Mouse (Mus musculus) embryo, embryonic 10.5 days (tissue): ENCODE results near the gene P4htm.

Experiments used
- DNase-seq: peaks from one replicate; pipeline ENCODE4 v3.0.0-alpha.2; 2015; ENCODE audit warnings: low spot score

The P4htm gene

DNA sequence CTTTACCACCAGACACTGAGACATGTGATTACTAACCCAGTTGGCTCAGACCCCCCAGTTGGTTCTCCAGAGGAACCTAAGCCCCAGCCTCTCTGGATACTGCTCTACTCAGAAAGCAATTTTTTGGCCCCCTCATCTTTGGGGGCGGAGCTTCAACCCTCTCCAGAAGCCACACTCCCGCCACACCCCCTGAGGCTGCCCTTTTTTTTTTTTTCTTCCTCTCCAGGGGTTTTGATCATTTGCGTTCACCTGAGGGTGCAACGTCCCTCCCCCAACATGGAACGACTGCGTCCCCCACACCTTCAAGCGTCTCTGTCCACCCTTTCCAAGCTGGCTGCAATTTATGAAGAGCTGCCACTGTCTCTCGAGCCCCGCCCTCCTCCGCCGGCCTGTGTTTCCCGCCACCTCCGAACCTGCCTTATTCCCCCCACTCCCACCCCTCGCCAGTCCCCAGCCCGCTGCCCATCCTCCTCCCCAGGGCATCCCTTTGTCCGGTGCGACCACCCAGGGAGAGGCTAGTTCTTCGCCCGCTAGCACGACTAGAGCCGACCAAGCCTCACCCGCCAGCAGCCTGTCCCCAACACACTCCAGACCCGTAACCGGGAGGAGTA lies 19.4 kb downstream of the P4htm start:
- DNase-seq: peak; percentile 72

DNA sequence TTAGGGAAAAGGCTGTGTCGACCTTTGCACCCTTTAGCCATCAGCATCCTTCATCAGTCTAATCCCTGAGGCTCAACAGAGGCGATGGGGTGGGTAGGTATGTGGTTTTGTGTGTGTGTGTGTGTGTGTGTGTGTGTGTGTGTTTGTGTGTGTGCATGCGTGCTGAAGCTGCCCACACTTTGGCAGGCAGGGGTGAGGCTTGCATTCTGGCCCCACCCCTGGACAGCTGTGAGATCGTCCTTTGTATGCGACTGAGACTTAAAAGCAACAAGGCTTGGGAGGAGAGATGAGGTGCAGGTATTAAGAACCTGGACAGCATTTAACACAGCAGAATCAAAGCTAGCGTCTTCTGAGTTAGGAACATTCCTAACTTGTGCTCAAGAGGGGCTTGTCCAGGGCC lies 20.4 kb downstream of the P4htm start:
- DNase-seq: no peak

DNA sequence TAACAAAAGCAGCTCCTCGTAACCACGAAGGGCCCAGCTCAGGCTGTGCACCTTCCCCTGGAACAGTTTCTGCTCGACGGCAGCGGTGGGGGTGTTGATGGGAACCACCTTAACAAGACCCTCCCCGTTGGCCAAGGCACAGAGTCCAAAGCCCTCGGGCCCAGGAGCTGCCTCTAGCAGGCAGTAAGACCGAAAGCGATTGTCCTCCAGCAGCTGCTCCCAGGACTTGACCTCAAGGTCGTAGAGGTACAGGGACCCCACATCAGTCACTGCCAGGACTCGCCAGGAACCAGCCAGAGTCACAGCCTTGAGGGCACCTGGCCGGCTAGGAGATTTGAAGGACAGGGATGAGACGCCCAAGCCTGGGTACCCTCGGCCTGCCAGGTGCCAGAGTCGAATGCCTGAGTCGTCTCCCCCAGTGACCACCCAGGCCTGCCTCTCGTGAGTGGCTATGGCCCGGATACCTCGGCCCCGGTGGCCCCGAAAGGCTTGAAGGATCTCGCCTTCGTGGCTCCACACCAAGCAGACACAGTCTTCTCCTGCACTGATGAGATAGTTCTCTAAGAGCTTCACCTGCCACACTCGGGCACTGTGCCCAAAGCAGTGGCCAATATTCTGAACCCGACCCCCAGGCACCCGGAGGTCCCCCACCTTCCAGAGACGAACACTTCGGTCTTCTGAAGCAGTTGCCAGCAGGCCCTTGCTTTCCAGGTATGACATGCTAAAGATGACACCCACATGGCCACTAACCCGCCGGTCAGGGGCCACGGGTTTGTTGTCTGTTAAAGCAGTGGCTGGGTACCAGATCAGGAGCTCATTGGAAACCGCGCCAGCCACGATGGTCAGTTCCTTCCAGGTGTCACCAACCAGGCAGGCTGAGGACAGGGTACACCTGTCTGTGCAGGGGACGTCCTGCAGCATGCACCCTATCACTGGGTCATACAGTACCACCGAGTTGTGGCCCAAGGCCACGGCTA lies 21.9 kb downstream of the P4htm start:
- no peak for DNase-seq

DNA sequence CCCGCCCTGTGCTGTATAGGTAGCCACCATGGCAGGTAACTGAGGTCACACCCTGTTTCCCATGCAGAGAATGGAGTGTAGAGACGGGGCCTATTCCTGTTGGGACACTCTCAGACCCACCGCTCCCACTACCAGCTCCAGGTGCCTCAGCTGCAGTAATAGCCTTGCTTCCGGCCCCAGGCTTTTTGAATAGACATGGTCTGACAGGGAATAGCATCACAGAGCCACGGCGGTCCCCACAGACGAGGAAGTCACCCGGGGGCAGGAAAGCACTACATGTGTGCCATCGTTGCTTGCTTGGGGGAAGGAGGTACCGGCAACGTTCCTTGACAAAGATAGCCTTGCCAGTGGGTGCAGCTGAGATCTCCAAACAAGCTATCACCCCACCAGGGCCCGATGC lies 22.5 kb downstream of the P4htm start:
- DNase-seq: no peak

DNA sequence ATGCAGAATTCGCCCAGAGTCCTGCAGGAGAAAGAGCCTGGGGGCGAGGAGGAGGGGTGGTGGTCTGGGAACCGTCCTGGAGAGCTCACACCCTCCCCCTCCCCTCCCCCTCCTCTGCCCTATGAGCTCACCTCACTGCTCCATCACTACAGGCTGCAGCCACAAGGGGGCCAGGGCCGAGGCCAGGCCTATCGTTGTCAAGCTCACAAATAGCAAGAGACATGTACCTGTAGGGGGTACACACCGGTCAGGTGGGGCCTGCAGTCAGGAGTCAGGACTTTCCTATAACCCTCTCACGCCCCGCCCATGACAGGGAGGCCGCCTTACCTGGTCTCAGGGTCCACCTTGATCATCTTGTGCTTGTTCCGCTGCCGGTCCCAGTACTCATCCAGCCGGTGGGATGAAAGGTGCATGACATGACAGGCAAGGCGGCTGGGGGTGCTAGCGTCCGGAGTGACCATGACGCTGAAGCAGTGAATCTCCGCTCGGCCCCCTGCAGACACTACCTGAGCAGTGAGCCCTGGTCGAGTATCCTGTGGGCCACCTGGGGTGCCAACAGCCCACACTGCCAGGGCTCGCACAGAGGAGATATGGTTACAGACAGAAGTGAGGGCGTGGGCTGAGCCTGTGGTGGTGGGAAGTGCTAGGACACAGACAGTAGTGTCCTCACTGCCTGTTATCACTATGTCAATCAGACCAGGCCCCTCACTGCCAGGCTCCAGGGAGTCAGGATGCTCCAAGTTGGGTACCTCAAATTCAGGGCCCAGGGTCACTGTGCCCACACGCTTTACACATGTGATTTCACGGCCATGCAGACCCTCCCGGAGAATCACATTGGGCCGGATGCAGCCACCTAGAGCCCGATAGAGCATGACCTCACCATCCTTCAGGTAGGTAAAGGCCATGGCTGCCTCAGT lies 23.4 kb downstream of the P4htm start:
- DNase-seq: peak; percentile 83

DNA sequence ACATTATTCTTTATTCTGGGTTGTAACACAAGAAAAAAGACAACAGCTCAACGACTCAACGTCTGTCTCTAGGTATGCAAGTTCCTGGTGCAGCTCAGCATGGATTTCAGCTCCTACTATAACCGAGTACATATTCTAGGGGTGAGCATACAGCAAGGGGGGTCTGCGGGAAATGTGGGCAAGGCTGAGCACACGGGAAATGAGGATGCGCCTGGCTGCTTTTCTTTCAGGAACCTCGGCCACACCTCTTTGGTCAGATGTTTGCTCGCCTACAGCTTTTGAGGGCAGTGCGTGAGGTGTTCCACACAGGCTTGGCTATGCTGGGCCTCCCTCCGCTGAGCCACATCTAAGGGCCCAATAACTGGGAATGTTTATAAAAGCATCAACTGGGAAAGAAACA lies 25.1 kb downstream of the P4htm start:
- DNase-seq: no peak

DNA sequence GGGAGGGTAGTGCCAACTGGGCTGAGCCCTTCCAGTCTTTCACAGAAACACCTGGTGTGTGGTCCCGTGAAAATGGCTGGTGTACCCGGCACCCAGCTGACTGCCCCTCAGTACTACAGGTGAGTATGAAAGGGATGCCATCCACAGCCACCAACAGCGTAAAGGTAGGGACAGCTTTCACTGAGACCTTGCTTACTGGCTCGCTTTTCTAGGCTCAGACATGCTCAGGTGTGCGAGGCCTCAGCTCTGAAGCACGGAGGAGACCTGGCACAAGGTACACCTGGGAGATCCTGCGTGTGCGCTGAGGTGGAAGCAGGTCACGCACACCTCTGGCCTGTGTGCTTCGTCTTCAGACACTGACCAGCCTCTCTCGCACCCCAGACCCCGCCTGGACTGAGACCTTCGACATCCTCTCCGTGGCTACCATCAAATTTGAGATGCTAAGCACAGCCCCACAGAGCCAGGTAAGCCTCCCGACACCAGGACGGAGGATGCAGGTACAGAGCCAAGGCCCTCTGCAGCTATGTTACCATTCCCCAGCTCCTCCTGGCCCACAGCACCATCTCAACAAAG lies 26.0 kb downstream of the P4htm start:
- DNase-seq: no peak

DNA sequence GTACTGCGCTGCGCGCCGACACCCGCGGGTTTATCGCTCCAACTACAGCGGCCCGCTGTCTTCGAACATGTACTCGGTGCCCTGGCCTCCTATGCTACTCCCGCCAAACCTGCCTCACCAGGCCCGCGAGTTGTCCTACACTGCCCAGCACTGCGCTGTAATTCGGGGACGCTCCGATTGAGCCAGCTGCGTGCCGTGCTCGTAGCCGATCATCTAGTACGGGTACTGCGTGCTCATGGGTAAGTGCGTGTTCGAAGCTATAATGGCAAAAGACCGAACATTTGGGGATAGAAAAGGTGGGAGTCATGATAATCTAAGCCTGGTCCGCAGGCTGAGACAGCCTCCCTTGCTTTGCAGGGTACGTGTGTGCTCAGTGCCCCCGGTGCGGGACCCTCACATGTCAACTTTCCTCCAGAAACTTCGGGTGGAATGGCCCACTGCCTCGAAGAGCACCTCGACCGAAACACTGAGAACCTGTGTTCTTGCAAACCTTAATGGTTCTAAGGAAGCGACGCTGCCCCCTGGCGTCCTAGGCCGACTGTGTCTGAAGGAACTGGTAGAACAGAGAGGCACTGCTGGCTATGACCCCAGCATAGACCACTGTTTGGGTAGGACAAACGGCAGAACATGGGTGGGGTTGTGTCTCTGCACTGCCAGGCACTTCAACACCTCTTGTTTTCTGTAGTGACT lies 27.1 kb downstream of the P4htm start:
- DNase-seq: peak; percentile 90

DNA sequence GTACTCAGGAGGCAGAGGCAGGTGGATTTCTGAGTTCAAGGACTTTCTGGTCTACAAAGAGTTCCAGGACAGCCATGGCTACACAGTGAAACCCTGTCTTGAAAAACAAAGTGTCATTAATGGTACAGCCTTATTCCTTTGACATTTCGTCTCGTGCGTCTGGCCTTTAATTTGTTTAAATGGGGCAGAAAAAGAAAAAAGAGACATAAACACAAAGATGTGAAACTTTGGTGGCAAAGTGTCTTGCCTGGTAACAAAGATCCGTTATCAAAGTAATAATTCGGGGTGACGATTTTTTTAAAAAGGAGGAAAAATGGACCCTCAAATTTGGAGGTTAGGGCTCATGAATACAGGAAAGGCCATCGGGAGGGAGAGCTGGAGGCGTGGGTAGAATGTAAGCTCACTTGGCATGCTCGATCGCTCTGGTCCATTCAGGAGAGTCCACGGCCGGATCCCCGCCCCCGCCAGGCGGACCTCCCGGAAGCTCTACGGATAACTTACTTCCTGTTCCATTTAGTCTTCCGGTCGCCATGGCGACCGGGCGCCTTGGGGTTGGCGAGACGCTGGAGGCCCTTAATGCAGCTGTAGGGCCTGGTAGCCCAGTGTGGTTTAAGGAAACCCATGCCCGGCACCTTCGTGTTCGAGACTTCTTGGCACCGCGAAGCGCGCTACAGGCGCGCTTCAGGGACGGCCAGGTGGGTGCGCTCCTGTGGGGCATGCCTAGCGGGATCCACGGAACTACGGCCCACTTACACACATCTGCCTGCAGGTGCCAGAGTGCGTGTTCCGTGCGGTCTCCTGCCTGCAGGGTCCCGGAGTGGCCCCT lies 27.9 kb downstream of the P4htm start, which contains the start of gene Dalrd3:
Dalrd3 (plus strand) TSS at position 506 of the 826 bp plus-strand sequence.
- DNase-seq: peak; percentile 97

DNA sequence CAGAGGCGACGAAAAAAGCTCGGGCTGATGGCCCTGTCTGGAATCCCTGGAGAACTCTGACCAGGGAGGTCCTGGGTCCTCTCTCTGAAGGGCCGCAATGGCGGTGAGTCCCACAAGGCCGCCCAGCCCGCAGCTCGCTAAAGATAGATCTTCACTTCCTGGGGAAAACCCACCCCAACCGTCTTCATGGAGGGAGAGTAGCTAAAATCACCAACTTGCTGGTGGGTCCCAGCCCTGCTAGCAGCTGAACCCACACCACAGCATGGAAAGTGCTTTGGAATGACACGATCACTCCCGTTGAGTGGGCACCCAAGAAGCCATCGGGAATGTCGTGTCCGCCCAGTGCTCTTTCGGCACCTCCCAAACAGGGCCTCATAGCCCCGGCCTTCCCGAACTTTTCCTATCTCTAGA lies 29.0 kb downstream of the P4htm start:
- DNase-seq: no peak

DNA sequence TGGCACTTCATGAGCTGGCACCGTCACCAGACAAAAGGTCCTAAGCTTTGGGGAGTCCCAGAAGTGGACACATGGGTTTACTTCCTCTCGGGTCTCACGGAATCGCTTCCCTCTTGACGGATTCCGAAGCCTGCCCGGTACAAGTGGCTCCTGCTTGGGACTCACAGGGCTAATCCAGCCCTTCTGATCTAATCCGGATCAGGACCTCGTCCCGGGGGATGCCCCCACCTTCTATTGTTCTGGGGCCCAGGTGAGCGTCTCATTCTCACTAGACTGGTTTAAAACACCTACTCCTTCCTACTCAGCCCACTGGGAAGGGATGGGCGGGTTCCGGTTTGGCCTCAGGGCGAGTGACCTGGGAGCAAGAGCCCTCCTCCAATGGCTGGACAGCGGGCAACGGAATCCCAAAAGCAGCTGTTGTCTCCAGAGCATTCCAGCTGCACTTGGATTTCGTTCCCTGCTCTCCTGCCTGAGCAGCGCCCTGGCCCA lies 29.5 kb downstream of the P4htm start:
- no peak for DNase-seq

DNA sequence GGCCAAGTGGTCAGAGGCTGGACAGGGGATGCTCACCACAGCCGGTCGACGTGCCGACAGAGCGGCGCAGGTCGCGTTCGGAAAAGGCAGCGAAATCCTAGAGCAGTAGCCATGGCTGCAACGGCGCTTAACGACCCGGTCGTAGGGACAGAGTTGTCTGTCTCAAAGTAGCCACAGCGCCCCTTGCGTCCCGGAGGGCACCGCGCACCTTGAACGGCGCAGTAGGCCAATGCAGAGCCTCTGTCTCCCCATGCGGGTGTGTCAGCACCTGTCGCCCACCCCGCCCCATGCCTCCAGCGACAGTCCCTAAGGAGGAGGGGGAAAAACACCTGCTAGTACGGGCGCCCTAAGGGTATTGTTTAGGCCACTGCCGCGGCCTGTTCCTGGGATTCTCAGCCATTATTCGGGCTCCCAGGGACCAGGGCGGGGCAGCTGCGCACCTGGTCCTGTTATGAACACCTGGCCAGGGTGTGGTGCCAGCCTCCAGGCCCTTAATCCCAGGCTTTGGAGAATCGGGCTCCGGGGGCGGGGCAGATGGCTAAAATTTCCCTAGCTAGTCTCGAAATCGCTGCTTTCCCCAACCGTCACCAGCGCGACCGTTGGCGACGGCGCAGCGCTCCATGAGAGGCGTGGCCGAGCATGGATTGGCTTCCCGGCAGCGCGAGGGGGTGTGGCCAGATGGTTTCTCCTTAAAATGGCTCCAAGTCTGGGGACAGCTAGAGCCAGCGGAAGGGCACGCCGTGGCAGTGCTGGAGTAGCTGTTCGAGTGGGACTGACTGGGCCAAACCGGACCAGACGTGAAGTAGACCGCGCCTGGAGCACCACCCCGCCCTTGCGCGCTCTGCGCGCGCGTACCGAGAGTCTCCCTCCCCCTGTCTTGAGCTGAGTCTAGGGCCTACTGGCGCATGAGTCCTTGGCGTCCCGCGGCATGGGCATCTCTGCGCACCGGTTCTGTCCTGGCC lies 30.4 kb downstream of the P4htm start, which contains the start of gene Ndufaf3:
Ndufaf3 (minus strand) TSS at position 620 of the 962 bp plus-strand sequence.
- DNase-seq: peak; percentile 96

DNA sequence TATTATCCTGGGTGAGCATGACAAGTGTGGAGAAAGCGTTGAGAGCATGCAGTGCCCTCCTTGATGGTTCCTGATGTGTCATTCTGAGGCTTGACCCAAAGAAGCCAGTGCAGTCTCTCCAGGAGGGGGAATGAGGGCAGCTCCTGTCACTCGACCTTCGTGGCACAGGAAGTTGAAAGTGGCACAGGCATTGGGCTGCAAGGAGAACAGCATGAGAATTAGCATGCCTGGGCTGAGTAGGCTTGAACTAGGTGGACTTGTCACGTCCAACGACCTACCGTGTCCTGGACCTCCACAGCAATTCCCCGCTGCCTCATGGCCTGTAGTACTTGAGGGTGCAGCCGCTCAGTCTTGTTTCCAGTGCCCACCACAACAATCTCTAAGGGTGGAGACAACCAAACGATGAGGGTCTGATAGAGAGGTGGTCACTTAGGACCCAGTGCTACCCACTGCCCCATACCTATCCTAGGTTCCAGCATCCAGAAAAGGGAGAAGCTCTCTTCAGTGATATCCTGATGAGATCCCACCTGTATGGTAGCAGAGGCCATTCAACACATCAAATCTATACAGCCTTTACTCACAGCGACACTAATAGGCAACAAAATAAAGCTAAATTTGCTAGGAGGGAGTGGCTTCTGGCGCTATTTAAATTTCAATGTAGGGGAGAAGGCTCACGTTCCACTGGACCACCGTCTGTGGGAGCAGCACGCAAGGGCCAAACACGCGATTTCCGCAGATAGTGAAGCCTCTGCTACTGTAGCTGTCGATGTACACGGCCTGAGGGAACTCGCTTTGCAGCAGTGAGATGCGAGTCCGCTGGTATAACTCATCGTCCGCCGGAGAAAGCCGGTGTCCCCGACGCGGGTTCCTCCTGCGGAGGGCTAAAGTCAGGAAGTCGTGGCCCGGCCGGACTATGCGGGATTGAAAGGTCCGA lies 31.3 kb downstream of the P4htm start:
- no peak for DNase-seq

DNA sequence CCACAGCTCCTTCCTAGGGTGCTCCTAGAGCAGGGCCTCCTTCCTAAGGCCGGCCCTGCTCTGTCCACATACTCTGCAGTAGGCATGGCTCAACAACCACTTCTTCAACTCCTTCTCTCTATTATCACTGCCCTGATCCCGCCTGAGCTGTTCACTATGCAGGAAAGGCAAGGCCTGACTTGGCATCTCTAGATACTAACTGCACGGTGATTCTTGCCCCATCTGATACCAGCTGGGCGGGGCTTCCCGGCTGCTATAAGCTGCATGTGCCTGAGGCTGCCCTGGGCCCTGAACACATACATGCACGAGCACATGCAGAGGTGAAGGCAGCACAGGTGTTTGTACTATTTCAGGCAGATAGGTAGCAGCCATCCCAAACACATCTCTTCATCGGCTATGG lies 33.3 kb downstream of the P4htm start:
- DNase-seq: no peak

DNA sequence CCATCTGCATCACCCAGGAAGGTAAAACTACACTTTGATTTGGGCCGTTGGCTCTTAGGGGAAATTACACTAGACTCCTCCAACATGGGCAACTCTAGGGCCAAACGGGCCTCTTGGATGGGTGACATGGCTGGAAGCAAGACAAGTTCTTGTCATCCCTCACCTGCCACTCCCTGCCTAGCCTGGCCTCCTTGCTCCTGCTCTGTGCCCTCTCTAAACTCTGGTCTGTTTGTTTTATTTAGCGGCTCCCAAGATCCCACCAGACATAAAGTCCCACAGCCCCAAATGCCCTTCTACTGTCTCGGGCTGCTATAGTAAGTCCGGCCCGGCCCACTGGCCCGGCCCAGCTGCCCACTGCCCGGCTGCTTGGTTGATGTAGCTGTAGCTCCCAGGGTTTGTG lies 33.8 kb downstream of the P4htm start:
- no peak for DNase-seq

DNA sequence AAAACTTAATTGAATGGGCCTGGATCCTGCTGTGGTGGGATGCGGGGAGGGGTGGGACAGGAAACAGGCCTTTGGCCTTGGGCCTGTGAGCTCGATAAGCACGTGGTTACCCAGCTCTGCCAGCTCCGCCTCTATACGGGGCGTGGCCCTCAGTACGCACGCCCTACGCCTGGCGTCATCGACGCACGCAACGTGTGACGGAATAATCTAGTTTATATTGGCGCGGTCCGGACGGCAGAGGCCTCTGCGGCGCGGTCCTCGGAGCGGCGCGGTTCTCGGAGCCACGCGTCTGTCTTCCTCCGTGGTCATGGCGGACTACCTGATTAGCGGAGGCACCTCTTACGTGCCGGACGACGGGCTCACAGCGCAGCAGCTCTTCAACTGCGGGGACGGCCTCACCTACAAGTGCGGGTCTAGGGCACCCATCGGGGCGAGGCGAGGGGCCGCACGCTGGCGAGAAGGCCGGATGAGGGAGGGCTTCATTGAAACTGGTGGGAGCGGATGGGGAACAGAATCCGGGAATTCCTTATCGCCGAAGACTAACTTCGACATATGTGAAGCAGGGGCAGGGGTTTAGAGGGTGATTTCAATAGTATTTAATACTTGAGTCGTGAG lies 37.1 kb downstream of the P4htm start, which contains the start of gene Impdh2:
Impdh2 (plus strand) TSS at position 60 of the 615 bp plus-strand sequence.
- peak; percentile 99 for DNase-seq

DNA sequence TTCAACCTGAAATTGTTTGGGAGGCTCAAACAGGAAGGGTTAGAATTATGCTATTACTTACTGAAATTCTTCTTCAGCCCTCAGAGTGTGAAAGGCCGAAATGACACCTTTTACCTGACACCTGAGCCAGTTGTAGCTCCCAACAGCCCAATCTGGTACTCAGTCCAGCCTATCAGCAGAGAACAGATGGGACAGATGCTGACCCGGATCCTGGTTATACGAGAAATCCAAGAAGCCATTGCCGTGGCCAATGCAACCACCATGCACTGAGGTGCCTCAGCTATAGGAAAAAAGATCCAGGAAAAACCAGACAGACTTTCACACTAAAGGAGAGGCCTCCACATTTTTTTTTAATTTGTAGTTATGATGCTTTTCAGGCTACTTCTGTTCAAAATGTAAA lies 38.3 kb downstream of the P4htm start:
- no peak for DNase-seq
